In the genomic region with DNA sequence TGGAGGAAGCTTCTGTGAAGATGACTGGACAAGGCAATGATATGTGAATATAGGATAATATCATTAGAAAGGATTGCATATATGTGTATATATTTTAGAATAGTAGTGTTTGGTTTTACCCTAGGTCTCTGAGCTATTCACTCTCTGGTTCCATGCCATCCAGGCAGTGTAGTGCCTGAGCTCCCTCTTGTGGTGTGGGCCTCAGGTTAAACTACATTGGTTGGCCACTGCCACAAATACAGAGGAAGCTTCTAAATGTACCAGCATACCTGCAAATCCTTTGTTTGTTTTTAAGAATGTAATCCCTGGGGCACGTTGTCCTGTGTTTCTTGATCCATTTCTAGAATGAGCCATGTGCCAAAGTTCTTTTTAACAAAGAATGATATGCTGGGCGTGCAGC, we compare ENCODE assay signal across 25 mouse cellular contexts.
DNase-seq lines count a peak whose midpoint lies in the region; ATAC-seq and TF ChIP-seq lines count a peak whose summit lies in the region.
"Had no signal": no experiment of that assay in that cellular context is flagged by ENCODE, and none has a peak within 500 bp of the region (broad histone marks: within the 10 kb centered on the region; RNA-seq: fewer than 3 reads in every experiment).

No protein-coding gene starts in this region.

- H3K4me3 ChIP-seq in forebrain, postnatal 0 days (ENCODE audit: low read depth, low read length) = no peak overlapping the region
- no peak overlapping the region for H3K4me3 ChIP-seq in forebrain, embryonic 14.5 days (ENCODE audit: low read depth, low read length)
- H3K4me3 ChIP-seq in midbrain, postnatal 0 days (ENCODE audit: low read depth, low read length) = no peak overlapping the region
- H3K4me3 ChIP-seq in midbrain, embryonic 10.5 days = no peak overlapping the region
- H3K4me3 ChIP-seq: embryonic facial prominence, embryonic 13.5 days; forebrain, embryonic 10.5 days; heart, embryonic 10.5 days; heart, embryonic 15.5 days; limb, embryonic 10.5 days; limb, embryonic 15.5 days; midbrain, embryonic 15.5 days had no signal

- no peak overlapping the region for H3K9ac ChIP-seq in forebrain, postnatal 0 days
- H3K9ac ChIP-seq in forebrain, embryonic 14.5 days (ENCODE audit: low read length) = no peak overlapping the region
- no peak overlapping the region for H3K9ac ChIP-seq in midbrain, postnatal 0 days (replicated peaks; ENCODE audit: low read length, poor library complexity, severe bottlenecking)
- H3K9ac ChIP-seq: embryonic facial prominence, embryonic 13.5 days; heart, embryonic 15.5 days; limb, embryonic 15.5 days; liver, embryonic 14.5 days; lung, embryonic 14.5 days; midbrain, embryonic 15.5 days had no signal

- H3K36me3 ChIP-seq in forebrain, postnatal 0 days (ENCODE audit: insufficient read depth) = no peaks in the 10 kb centered on the region
- no peaks in the 10 kb centered on the region for H3K36me3 ChIP-seq in forebrain, embryonic 14.5 days (ENCODE audit: control insufficient read depth, insufficient read depth, low read length)
- H3K36me3 ChIP-seq in midbrain, postnatal 0 days (ENCODE audit: insufficient read depth, low read length) = no peaks in the 10 kb centered on the region
- no peaks in the 10 kb centered on the region for H3K36me3 ChIP-seq in midbrain, embryonic 10.5 days
- H3K36me3 ChIP-seq: embryonic facial prominence, embryonic 13.5 days; forebrain, embryonic 10.5 days; heart, embryonic 10.5 days; heart, embryonic 15.5 days; limb, embryonic 10.5 days; limb, embryonic 15.5 days; midbrain, embryonic 15.5 days had no signal

- peak; percentile 17 for DNase-seq in forebrain, postnatal 0 days
- no peak for DNase-seq in forebrain, embryonic 14.5 days (ENCODE audit: low spot score)
- DNase-seq in layer of hippocampus, adult 11-12 months (ENCODE audit: low spot score) = peak; percentile 2
- DNase-seq in layer of hippocampus, adult 18-20 months (ENCODE audit: low spot score in 2 of 2) = no peak
- no peak for DNase-seq in midbrain, postnatal 0 days (ENCODE audit: low spot score)
- DNase-seq in midbrain, embryonic 10.5 days (ENCODE audit: low spot score) = no peak
- DNase-seq in adrenal gland, postnatal 36 days = no peak
- DNase-seq: adrenal gland, postnatal 10 days; cerebellum, adult 11-12 months; cerebellum, adult 9-11 months; gastrocnemius, postnatal 25 days; heart, adult 11 months; kidney, postnatal 25 days; lung, embryonic 14.5 days; lung, postnatal 14 days had no signal

- no peaks in the 10 kb centered on the region for H3K27me3 ChIP-seq in forebrain, postnatal 0 days (ENCODE audit: insufficient read depth, low read length)
- H3K27me3 ChIP-seq in forebrain, embryonic 14.5 days (replicated peaks; ENCODE audit: control insufficient read depth, insufficient read depth, low read length) = no peaks in the 10 kb centered on the region
- no peaks in the 10 kb centered on the region for H3K27me3 ChIP-seq in midbrain, postnatal 0 days (ENCODE audit: insufficient read depth, low read length)
- H3K27me3 ChIP-seq in midbrain, embryonic 10.5 days (ENCODE audit: low read depth, poor library complexity, severe bottlenecking) = no peaks in the 10 kb centered on the region
- H3K27me3 ChIP-seq: embryonic facial prominence, embryonic 13.5 days; heart, embryonic 15.5 days; limb, embryonic 15.5 days; midbrain, embryonic 15.5 days had no signal

- 0 out of 2 replicates have a peak, but pooled peaks have one; percentile 21 for TF ChIP-seq CTCF in forebrain, postnatal 0 days (IDR thresholded peaks at IDR 0.05; ENCODE audit: low read depth)
- TF ChIP-seq CTCF in midbrain, postnatal 0 days (IDR thresholded peaks at IDR 0.05) = peak; percentile 24; the same call in 1 of the 2 replicates

- no peak overlapping the region for H3K4me2 ChIP-seq in forebrain, postnatal 0 days (ENCODE audit: low read depth)
- no peak overlapping the region for H3K4me2 ChIP-seq in forebrain, embryonic 14.5 days (ENCODE audit: low read length)
- no peak overlapping the region for H3K4me2 ChIP-seq in midbrain, postnatal 0 days (ENCODE audit: low read depth, low read length, poor library complexity, severe bottlenecking)
- H3K4me2 ChIP-seq: embryonic facial prominence, embryonic 13.5 days; heart, embryonic 15.5 days; limb, embryonic 15.5 days; lung, embryonic 14.5 days; midbrain, embryonic 15.5 days had no signal

- H3K4me1 ChIP-seq in forebrain, postnatal 0 days (ENCODE audit: insufficient read depth) = no peaks in the 10 kb centered on the region
- no peaks in the 10 kb centered on the region for H3K4me1 ChIP-seq in forebrain, embryonic 14.5 days (ENCODE audit: control insufficient read depth, insufficient read depth, low read length)
- H3K4me1 ChIP-seq in midbrain, postnatal 0 days (ENCODE audit: insufficient read depth, low read length) = no peaks in the 10 kb centered on the region
- no peaks in the 10 kb centered on the region for H3K4me1 ChIP-seq in midbrain, embryonic 10.5 days
- H3K4me1 ChIP-seq: embryonic facial prominence, embryonic 13.5 days; forebrain, embryonic 10.5 days; heart, embryonic 10.5 days; heart, embryonic 15.5 days; limb, embryonic 10.5 days; limb, embryonic 15.5 days; midbrain, embryonic 15.5 days had no signal

- H3K27ac ChIP-seq in forebrain, postnatal 0 days (ENCODE audit: low read depth, low read length) = no peak overlapping the region
- H3K27ac ChIP-seq in forebrain, embryonic 14.5 days (ENCODE audit: low read depth, low read length) = no peak overlapping the region
- H3K27ac ChIP-seq in midbrain, postnatal 0 days (ENCODE audit: low read depth, low read length) = no peak overlapping the region
- H3K27ac ChIP-seq in midbrain, embryonic 10.5 days (replicated peaks) = no peak overlapping the region
- H3K27ac ChIP-seq: embryonic facial prominence, embryonic 13.5 days; forebrain, embryonic 10.5 days; heart, embryonic 10.5 days; heart, embryonic 15.5 days; limb, embryonic 10.5 days; limb, embryonic 15.5 days; liver, embryonic 14.5 days; midbrain, embryonic 15.5 days had no signal

- ATAC-seq in forebrain, postnatal 0 days = no peak; the same call in 1 of the 2 replicates
- ATAC-seq in forebrain, embryonic 14.5 days = no peak
- no peak for ATAC-seq in midbrain, postnatal 0 days (ENCODE audit: low FRiP score)
- ATAC-seq: hindbrain, embryonic 16.5 days; midbrain, embryonic 15.5 days; Patski had no signal

- no peaks in the 10 kb centered on the region for H3K9me3 ChIP-seq in forebrain, postnatal 0 days (ENCODE audit: low read length)
- H3K9me3 ChIP-seq in forebrain, embryonic 14.5 days (replicated peaks; ENCODE audit: control insufficient read depth, low read length) = no peaks in the 10 kb centered on the region
- H3K9me3 ChIP-seq in midbrain, postnatal 0 days (ENCODE audit: low read length) = no peaks in the 10 kb centered on the region
- no peaks in the 10 kb centered on the region for H3K9me3 ChIP-seq in midbrain, embryonic 10.5 days (replicated peaks)
- H3K9me3 ChIP-seq: embryonic facial prominence, embryonic 13.5 days; forebrain, embryonic 10.5 days; heart, embryonic 10.5 days; heart, embryonic 15.5 days; limb, embryonic 10.5 days; limb, embryonic 15.5 days; midbrain, embryonic 15.5 days had no signal

- 46% methylated on average over 2 of the region's 2 CpGs for WGBS in forebrain, postnatal 0 days
- WGBS in forebrain, embryonic 14.5 days = 40% methylated on average over 2 of the region's 2 CpGs
- 48% methylated on average over 2 of the region's 2 CpGs for WGBS in midbrain, postnatal 0 days
- WGBS in midbrain, embryonic 10.5 days = 43% methylated on average over 2 of the region's 2 CpGs

Comparison
In these comparisons a context has a peak if more than half of its experiments do, and no peak if none do; other contexts are left out.
1. DNase-seq: peak in forebrain, postnatal 0 days (single experiment) and layer of hippocampus, adult 11-12 months (single experiment); none in forebrain, embryonic 14.5 days (single experiment), layer of hippocampus, adult 18-20 months (0 of 2), midbrain, postnatal 0 days (single experiment), midbrain, embryonic 10.5 days (single experiment) and adrenal gland, postnatal 36 days (0 of 2).